Mouse (Mus musculus): ENCODE results near the gene Acot11. TPM values are rescaled to one million over a fixed set of nuclear protein-coding genes. Genes with fewer than 3 reads are reported as not detected.

The Acot11 gene
- total and polyA plus RNA-seq, 3 experiments, result 2.3 to 6.8 (median 4.3) TPM

GRCm38 (mm10) chr4:106788627-106789026 is 16.2 kb downstream of the Acot11 start:
- H3K9me3 ChIP-seq (replicated peaks; ENCODE audit: low read length), result no peaks in the 10 kb centered on the region
- peak overlapping the region; percentile 67 for H3K9ac ChIP-seq (ENCODE audit: insufficient read depth, low read depth)
- TF ChIP-seq MAFK (IDR thresholded peaks at IDR 0.05; ENCODE audit: insufficient replicate concordance, low read length), result no peak
- TF ChIP-seq KAT2A (IDR thresholded peaks at IDR 0.05; ENCODE audit: insufficient replicate concordance, low read length), result no peak
- peak; percentile 56 for TF ChIP-seq BHLHE40 (IDR thresholded peaks at IDR 0.05; ENCODE audit: low read depth, low read length)
- TF ChIP-seq MXI1 (IDR thresholded peaks at IDR 0.05; ENCODE audit: low read depth, low read length), result peak; percentile 96
- peak; percentile 69 for TF ChIP-seq USF1 (IDR thresholded peaks at IDR 0.05; ENCODE audit: low read depth, low read length)
- TF ChIP-seq ZNF384 (IDR thresholded peaks at IDR 0.05; ENCODE audit: low read depth, low read length), result peak; percentile 96
- TF ChIP-seq ZKSCAN1 (IDR thresholded peaks at IDR 0.05; ENCODE audit: borderline replicate concordance, low read depth, low read length), result no peak
- peak; percentile 63; the same call in 1 of the 2 replicates for TF ChIP-seq NELFE (IDR thresholded peaks at IDR 0.05; ENCODE audit: low read depth, low read length)
- peak; percentile 98 for TF ChIP-seq MYC (IDR thresholded peaks at IDR 0.05; ENCODE audit: low read depth, low read length)
- no peak for TF ChIP-seq ELF1 (IDR thresholded peaks at IDR 0.05; ENCODE audit: low read depth, low read length)
- TF ChIP-seq IRF4 (IDR thresholded peaks at IDR 0.05; ENCODE audit: low read depth, low read length), result peak; percentile 89
- no peak; the same call in 1 of the 2 replicates for TF ChIP-seq ZMIZ1 (IDR thresholded peaks at IDR 0.05; ENCODE audit: low read depth, low read length)
- no peak for TF ChIP-seq ZC3H11A (IDR thresholded peaks at IDR 0.05; ENCODE audit: low read depth, low read length)
- TF ChIP-seq MAZ (IDR thresholded peaks at IDR 0.05; ENCODE audit: low read depth, low read length), result no peak
- TF ChIP-seq MAX (IDR thresholded peaks at IDR 0.05; ENCODE audit: low read length), result peak; percentile 97
- TF ChIP-seq GABPA (IDR thresholded peaks at IDR 0.05; ENCODE audit: insufficient replicate concordance, low read depth, low read length), result no peak
- no peak for TF ChIP-seq JUN (IDR thresholded peaks at IDR 0.05; ENCODE audit: insufficient read depth, low read depth, low read length)
- TF ChIP-seq SIN3A (IDR thresholded peaks at IDR 0.05; ENCODE audit: low read length), result peak; percentile 59; the same call in 1 of the 2 replicates
- TF ChIP-seq JUND (conservative IDR thresholded peaks at IDR 0.05; ENCODE audit: low read depth, low read length), result no peak
- TF ChIP-seq POLR2A (IDR thresholded peaks at IDR 0.05; ENCODE audit: low read depth, low read length), result peak; percentile 68
- TF ChIP-seq ETS1 (conservative IDR thresholded peaks at IDR 0.05; ENCODE audit: low read depth, low read length), result peak; percentile 59
- peak; percentile 61 for TF ChIP-seq TBP (conservative IDR thresholded peaks at IDR 0.05; ENCODE audit: low read depth, low read length)
- no peak for TF ChIP-seq UBTF (IDR thresholded peaks at IDR 0.05; ENCODE audit: low read depth, low read length)
- TF ChIP-seq EP300 (IDR thresholded peaks at IDR 0.05; ENCODE audit: low read length), result peak; percentile 17; the same call in 1 of the 2 replicates
- TF ChIP-seq MEF2A (IDR thresholded peaks at IDR 0.05; ENCODE audit: borderline replicate concordance, low read depth, low read length), result no peak
- peak; percentile 72 for TF ChIP-seq USF2 (conservative IDR thresholded peaks at IDR 0.05; ENCODE audit: low read depth, low read length)
- H3K4me2 ChIP-seq (ENCODE audit: insufficient read depth, low read depth, poor library complexity, severe bottlenecking), result peak overlapping the region; percentile 87
- peaks cover 41 to 88% of the 10 kb centered on the region in 2 experiments for H3K4me1 ChIP-seq (ENCODE audit: control insufficient read depth in 1 of 2, insufficient read depth in 2 of 2)
- peak; percentile 87 for DNase-seq (ENCODE audit: extremely low read depth)
- H3K4me3 ChIP-seq (replicated peaks in 1 of 3; ENCODE audit: low read depth in 2 of 3, low read length in 2 of 3, poor library complexity in 1 of 3), result peak overlapping the region; percentile 34 to 46 (median 39)
- in situ Hi-C loops (cut with MboI; ENCODE audit: low pct_ligation_motif_present, low pct_unique_long_range_greater_than_20kb, low sequenced_read_pairs), result no loop called here
- H3K27ac ChIP-seq (ENCODE audit: insufficient read depth, low read depth), result peak overlapping the region; percentile 97
- dilution Hi-C loops (cut with MboI; ENCODE audit: extremely low pct_ligation_motif_present, extremely low pct_unique_long_range_greater_than_20kb, low sequenced_read_pairs), result no loop called here
- peaks cover 0 to 14% of the 10 kb centered on the region in 2 experiments for H3K36me3 ChIP-seq (replicated peaks in 1 of 2; ENCODE audit: control insufficient read depth in 1 of 2, insufficient read depth in 1 of 2, low read length in 1 of 2)
- H3K27me3 ChIP-seq (replicated peaks), result no peaks in the 10 kb centered on the region
- no peaks in the 10 kb centered on the region; the same call in 1 of the 2 replicates for H3K79me2 ChIP-seq (replicated peaks; ENCODE audit: control insufficient read depth, extremely low read depth, insufficient read depth, poor library complexity, severe bottlenecking)

Data from CH12.LX (cell line).